Mouse (Mus musculus) CH12F3 (cell line): ENCODE measurements around the gene Igfbp2.

ENCODE experiments used
- in situ Hi-C: fragments of 300-500 bp; cut with MboI; formaldehyde crosslinking; loops from 2 replicates; pipeline ENCODE4 v1.14.3; 2020; ENCODE audit warnings: low sequenced_read_pairs

Gene Igfbp2

GRCm38 (mm10) chr1:72849037-72849436 lies 24.7 kb downstream of the Igfbp2 start:
- in situ Hi-C loops = loop anchor here (10.0 kb wide), 1 partner anchor 114 kb away; no protein-coding TSS in a partner anchor

DNA sequence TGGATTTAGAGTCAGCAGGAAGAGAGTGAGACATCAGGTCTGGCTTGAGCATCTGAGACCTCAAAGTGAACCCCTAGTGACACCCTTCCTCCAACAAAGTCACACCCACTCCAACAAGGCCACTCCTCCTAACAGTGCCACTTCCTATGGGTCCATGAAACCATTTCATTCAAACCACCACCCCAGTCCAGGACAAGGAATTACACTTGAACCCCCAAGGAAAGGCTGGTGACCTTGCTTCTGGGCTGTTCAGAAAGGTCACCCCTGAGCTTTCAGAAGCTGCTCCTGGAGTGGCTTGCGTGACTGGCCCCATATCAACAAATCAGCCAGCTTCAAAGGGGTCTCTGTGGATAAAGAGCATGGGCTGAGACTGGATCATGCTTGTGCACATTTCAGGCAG lies 29.5 kb downstream of the Igfbp2 start:
- in situ Hi-C loops = loop anchor here (25.0 kb wide), 1 partner anchor 541 kb away; the partner anchor contains the start of gene Xrcc5

- in situ Hi-C loops = loop anchor here (25.0 kb wide), 1 partner anchor 542 kb away; the partner anchor contains the start of gene Xrcc5
Observed at GRCm38 (mm10) chr1:72854337-72855237, 30.3 kb downstream of the Igfbp2 start.

DNA sequence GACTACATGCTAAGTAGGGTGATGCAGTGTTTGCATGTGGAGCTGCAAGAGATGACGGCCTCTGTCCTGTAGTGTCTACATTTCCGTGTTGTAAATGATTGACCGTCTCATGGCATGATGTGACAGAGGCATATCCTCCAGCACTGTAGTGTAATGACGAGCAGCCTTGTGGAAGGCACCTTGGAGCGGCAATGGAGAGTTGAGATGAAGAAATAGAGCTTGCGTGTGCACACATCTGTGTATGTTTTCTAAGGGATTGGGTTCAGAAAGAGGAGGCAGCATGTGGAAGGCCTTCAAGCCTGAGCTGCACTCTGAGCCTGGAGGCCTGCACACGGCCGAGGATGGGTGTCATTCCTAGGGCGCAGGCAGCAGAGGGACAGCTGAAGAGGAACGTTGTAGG lies 31.4 kb downstream of the Igfbp2 start:
- in situ Hi-C loops = loop anchor here (25.0 kb wide), 1 partner anchor 543 kb away; the partner anchor contains the start of gene Xrcc5

GRCm38 (mm10) chr1:72856209-72856909 lies 32.1 kb downstream of the Igfbp2 start:
- in situ Hi-C loops = loop anchor here (25.0 kb wide), 1 partner anchor 544 kb away; the partner anchor contains the start of gene Xrcc5

- in situ Hi-C loops = loop anchor here (25.0 kb wide), 1 partner anchor 545 kb away; the partner anchor contains the start of gene Xrcc5
Observed at GRCm38 (mm10) chr1:72857142-72857541, 32.8 kb downstream of the Igfbp2 start.

GRCm38 (mm10) chr1:72857631-72858030 lies 33.3 kb downstream of the Igfbp2 start:
- in situ Hi-C loops = loop anchor here (25.0 kb wide), 1 partner anchor 545 kb away; the partner anchor contains the start of gene Xrcc5

- in situ Hi-C loops = loop anchor here (25.0 kb wide), 1 partner anchor 546 kb away; the partner anchor contains the start of gene Xrcc5
Observed at GRCm38 (mm10) chr1:72858286-72858685, 34.0 kb downstream of the Igfbp2 start.

GRCm38 (mm10) chr1:72858874-72859273 lies 34.6 kb downstream of the Igfbp2 start:
- in situ Hi-C loops = loop anchor here (25.0 kb wide), 1 partner anchor 547 kb away; the partner anchor contains the start of gene Xrcc5

DNA sequence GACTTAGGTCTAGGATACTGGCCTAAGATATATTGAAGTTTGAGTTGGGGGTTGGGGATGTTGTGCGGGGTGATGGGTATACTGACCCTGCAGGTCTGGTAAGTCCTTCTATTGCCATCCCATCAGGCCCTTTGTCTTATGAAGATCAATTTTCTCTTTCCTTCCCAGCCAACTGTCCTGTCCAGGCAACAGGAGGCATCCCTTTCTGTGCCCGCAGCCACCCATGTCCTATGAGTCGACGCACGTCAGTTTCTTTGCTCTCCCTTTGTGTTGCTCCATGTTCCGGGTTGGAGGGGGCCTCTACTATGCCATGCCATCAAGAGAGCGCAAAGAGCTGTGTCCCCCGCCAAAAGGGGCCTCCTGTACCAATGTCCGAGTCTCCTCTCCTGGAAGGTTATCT lies 35.7 kb downstream of the Igfbp2 start:
- in situ Hi-C loops = loop anchor here (5.0 to 25.0 kb wide), 3 partner anchors 143 to 548 kb away; partner anchors contain the start of gene Xrcc5

GRCm38 (mm10) chr1:72860502-72860901 lies 36.2 kb downstream of the Igfbp2 start:
- in situ Hi-C loops = loop anchor here (5.0 to 25.0 kb wide), 3 partner anchors 143 to 548 kb away; partner anchors contain the start of gene Xrcc5

- in situ Hi-C loops = loop anchor here (5.0 to 25.0 kb wide), 3 partner anchors 144 to 549 kb away; partner anchors contain the start of gene Xrcc5
Observed at GRCm38 (mm10) chr1:72861702-72862101, 37.4 kb downstream of the Igfbp2 start.

GRCm38 (mm10) chr1:72862248-72862647 lies 37.9 kb downstream of the Igfbp2 start:
- in situ Hi-C loops = loop anchor here (5.0 to 25.0 kb wide), 3 partner anchors 145 to 550 kb away; partner anchors contain the start of gene Xrcc5

GRCm38 (mm10) chr1:72863692-72864091 lies 39.4 kb downstream of the Igfbp2 start:
- in situ Hi-C loops = loop anchor here (5.0 to 25.0 kb wide), 3 partner anchors 146 to 551 kb away; partner anchors contain the start of gene Xrcc5

- in situ Hi-C loops = loop anchor here (5.0 to 25.0 kb wide), 3 partner anchors 147 to 552 kb away; partner anchors contain the start of gene Xrcc5
Observed at GRCm38 (mm10) chr1:72864272-72864671, 40.0 kb downstream of the Igfbp2 start.

DNA sequence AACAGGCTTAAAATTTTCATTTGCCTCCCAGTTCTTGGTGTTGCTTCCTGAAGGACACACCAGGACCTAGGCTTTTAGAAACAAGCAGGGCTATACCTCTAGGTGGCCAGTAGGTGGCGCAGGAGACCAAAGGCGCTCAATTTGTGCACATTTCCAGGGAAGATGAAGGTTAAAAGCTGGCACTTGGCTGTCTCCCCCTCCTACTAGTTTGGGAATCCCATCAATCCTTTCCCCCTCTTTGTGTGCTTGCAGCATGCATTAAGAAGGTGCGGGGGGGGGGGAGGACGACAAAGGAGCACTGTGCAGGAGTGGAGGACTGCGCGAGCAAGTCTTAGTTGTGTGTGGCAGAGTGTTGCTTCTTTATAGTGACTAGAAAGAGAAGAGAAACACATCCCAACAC lies 41.6 kb downstream of the Igfbp2 start:
- in situ Hi-C loops = loop anchor here (10.0 to 25.0 kb wide), 2 partner anchors 409 to 554 kb away; partner anchors contain the start of gene Xrcc5

GRCm38 (mm10) chr1:72866417-72866816 lies 42.1 kb downstream of the Igfbp2 start:
- in situ Hi-C loops = loop anchor here (10.0 to 25.0 kb wide), 2 partner anchors 408 to 554 kb away; partner anchors contain the start of gene Xrcc5

GRCm38 (mm10) chr1:72867346-72867745 lies 43.0 kb downstream of the Igfbp2 start:
- in situ Hi-C loops = loop anchor here (10.0 to 25.0 kb wide), 2 partner anchors 407 to 555 kb away; partner anchors contain the start of gene Xrcc5

DNA sequence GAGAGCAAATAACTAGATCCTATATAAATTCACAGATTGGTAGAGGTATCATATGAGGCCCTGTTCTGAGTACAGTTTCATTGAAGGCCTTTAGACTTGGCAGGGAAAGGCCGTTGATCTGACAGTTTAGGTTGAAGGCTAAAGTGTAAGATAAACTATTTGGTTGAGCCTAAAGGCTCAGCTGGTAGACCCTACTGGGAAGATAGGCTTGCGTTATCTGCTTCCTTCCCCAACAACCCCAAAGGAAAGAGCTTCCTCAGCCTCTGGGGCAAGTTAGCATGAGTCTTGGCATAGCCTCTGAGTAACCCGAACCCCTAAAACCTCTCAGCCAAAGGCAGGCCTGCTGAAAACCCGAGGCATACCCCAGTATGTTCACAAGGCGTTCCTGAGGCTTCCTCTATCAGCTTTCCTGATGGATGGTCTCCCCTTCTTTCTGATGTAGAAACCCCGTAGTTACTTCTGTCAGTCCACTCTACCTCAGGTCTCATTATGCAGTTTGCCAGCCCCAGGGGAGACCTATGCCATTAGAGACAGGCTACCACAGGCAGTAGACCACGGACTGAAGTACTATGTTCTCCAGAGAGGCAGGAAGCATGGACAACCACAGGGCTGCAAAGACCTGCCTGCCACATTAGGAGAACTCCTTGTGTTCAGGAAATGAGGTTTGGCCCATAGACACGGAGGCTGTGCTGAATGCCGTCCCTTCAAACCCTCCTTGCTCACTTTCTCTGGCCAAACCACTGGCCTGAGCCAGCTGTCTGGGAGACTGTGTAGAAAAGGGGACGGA lies 44.3 kb downstream of the Igfbp2 start:
- in situ Hi-C loops = loop anchor here (10.0 to 25.0 kb wide), 2 partner anchors 406 to 556 kb away; partner anchors contain the start of gene Xrcc5
